Mouse (Mus musculus) layer of hippocampus, postnatal 14 days (tissue): ENCODE measurements around the gene Myof. TPM values are rescaled to one million over a fixed set of nuclear protein-coding genes. Genes with fewer than 3 reads are reported as not detected.

Experiments
- DNase-seq, 2 experiments: peaks; one replicate each; pipeline ENCODE4 v3.0.0; 2021 to 2022; ENCODE audit warnings: low spot score in 2 of 2, mixed read lengths in 1 of 2
- total RNA-seq, 2 experiments: library from RNA; stranded (reverse); gene quantifications; 2 replicates each; pipeline ENCODE4 v1.2.3; 2021

Myof gene
- total RNA-seq, 2 experiments from 2014 or later: 5.6 to 7.9 TPM

DNA sequence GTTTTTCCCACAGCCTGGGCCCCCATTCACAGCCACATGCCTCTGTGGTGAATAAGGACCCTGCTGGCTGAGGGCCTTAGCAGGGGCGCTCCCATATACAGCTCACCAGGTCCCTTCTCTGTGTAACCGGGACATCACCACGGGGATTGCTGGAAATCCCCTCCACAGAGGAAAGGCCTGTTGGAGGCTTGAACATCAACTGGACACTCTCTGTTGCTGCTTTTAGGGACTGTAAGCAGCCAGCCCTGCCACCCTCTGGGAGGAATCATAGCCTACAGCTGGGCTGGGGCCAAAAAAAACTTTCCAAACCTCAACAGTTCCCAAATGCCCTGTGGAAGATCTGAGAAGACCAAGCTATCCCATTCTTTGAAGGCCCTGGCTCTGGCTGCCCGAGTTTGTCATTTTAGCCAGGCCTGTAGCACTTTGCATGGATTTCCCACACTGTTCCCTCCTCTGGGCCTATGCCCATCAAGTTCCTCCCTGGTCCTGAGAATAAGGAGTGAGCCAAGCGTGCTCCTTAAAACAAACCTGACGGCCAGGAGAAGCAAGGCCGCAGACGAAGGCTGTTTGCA lies 38.5 kb downstream of the Myof start:
- DNase-seq: no peak

GRCm38 (mm10) chr19:38003671-38004521 lies 39.5 kb downstream of the Myof start:
- no peak for DNase-seq

- no peak for DNase-seq
These were observed 40.6 kb downstream of the Myof start for GRCm38 (mm10) chr19:38002816-38003215.

GRCm38 (mm10) chr19:38000990-38001389 lies 42.4 kb downstream of the Myof start:
- no peak for DNase-seq

GRCm38 (mm10) chr19:37999941-38000340 lies 43.4 kb downstream of the Myof start:
- no peak for DNase-seq

GRCm38 (mm10) chr19:37994301-37994700 lies 49.1 kb downstream of the Myof start:
- DNase-seq: no peak

DNA sequence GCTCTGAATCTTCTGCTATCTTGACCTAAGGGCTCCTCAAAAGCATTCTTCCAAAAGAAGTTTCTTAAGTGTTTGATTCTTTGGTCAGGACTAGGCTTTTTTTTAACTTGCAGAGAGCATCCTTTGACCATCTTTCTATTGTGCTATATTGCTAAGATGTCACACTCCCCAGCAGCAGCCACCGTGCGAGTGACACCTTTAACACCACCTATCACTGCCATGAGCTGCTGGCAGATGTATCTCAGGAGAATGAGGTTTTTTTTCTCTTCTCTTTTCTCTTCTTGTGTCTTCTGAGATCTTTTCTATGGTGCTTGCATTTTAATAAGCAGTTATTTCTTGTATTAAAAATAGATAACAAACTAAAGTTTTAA lies 51.2 kb downstream of the Myof start:
- DNase-seq: no peak

- DNase-seq: peak; percentile 60 to 91
These were observed 51.8 kb downstream of the Myof start for GRCm38 (mm10) chr19:37991399-37992183.

GRCm38 (mm10) chr19:37989971-37990370 lies 53.4 kb downstream of the Myof start:
- peak in 1 of 2 experiments; percentile 22 for DNase-seq

DNA sequence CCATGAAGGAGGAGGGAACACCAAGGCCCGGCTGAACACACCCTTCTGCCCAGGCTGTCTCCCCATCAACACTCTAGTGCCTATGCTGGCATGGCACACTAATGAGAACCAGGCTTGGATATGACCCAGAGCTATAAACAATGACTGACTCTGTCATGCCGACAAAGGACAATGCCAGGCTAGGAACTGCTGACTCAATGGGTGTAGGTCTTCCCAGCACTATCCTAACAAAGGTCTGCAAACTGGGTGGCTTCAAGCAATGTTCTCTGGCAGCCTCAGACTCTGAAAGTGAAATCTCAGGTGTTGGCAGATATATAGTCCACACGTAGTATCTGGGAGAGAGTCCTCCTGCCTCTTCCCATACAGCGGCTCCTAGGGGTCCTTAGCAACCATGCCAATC lies 55.2 kb downstream of the Myof start:
- no peak for DNase-seq

- no peak for DNase-seq
These were observed 57.6 kb downstream of the Myof start for GRCm38 (mm10) chr19:37985730-37986129.

DNA sequence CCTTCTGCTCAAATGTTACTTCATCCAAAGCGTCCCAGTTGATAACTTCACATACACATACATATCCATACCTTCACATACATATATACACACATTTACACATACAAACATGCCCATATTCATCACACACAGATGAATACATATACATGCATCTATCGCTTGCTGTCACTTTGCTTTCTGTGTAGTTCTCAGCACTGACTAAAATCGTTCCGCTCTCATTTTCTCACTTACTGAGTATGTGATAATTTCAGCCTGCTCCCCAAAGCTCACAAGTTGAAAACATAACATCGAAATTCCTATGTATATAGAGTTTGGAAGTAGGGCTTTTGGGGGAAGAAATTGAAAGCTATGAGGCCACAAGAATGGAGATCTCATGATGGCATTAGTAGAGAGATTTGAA lies 67.4 kb downstream of the Myof start:
- no peak for DNase-seq

DNA sequence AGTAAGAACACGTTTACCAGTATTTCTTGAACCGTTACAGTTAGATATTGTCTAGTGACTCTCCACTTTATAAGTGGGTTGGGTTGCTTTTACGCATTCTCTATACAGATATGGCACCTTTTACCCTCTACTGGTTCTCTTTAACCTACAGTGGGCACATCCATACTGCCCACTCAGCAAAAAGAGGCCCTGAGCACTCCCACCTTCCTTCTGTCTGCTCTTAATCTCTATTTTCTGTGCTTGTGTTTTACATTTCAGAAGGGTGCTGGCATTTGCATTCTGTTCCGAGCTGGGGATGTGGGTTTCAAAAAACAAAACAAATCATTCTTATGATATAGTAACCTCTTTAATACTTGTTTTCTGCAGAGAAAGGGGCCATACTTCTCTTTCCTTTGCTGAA lies 72.8 kb downstream of the Myof start:
- DNase-seq: no peak

DNA sequence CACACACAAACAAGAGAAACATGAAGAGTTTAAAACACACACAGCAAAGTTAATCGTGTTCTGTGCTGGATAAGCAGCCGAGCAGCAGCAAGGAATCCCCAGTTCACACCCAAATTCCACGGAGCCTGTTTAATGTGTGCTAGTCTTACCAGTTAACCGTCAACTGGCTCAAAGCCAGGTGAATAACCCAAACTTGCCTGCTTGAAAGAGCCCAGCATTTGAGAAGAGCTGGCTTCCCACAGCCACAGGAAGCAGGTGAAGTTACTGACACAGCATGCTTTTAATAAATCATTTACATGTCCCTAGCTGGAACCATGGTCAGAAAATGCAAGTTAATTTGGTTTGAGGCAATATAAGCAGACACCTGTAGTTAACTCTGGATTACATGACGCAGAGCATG lies 73.4 kb downstream of the Myof start:
- no peak for DNase-seq

GRCm38 (mm10) chr19:37965828-37966227 lies 77.5 kb downstream of the Myof start:
- DNase-seq: no peak

DNA sequence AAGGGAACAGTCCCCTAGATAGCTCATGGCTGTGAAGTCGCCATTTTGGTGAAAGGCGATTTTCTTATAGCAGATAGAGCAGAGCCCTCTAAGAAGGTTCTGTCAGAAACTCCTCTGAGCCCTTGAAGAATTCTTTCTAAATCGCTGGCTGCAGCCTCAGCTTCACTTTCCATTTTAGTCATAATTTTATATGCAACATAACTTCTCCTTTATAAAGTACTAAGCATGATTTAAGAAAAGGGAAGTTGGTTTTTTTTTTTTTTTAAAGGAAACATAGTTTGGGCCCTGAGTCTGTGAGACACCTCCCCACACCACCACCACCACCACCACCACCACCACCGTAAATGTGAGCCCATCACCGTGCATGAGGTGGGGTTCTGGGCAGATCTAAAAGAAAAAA lies 80.0 kb downstream of the Myof start:
- DNase-seq: no peak

GRCm38 (mm10) chr19:37960791-37961190 lies 82.6 kb downstream of the Myof start:
- DNase-seq: no peak

DNA sequence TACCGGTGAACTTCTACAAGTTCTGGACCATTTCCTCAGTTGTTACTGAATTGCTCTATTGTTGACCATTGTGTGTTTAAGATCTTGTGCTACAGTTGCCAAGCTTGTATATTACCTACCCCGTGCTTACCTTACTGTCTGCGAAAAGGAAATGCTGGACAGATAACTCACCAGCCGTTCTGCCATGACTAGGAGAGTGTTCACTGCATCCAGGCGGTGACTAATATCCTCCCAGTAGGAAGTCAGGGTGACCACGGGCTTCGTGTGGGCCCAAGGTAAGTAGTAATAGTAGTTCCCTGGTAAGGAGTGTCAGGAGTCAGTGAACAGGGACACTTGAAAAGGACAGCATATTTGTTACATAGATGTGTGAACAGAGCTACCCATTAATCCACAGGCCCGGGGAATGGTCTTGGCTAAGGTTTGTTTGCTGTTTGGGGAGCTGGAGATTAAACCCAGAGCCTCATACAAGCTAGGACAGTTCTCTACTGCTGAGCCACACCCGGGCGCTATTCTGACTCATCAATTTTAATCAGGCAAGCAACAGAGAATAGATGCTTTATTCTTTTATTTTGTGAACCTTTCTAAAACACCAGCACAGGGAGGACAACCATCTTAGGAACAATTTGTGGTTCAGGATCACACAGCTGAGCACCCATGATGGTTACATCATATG lies 83.7 kb downstream of the Myof start:
- no peak for DNase-seq

DNA sequence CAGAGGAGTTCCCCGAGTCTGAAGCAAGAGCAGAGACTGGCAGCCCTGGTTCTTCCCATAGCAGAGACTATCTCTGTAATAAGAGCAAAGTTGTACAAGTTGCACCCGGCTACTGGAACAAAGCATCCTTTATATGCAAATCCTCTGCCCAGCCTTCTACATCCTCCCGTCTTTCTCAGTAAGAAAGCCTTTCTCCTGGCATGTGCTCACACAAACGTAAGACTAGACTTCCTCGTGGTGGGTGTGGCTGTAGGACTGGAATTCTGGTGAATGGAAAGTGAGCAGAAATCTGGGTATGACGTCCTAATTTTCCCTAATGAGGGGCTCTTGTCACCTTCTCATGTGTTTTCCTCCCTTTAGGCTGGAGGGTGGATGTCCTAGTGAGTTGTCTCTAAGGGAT lies 84.3 kb downstream of the Myof start:
- DNase-seq: no peak

DNA sequence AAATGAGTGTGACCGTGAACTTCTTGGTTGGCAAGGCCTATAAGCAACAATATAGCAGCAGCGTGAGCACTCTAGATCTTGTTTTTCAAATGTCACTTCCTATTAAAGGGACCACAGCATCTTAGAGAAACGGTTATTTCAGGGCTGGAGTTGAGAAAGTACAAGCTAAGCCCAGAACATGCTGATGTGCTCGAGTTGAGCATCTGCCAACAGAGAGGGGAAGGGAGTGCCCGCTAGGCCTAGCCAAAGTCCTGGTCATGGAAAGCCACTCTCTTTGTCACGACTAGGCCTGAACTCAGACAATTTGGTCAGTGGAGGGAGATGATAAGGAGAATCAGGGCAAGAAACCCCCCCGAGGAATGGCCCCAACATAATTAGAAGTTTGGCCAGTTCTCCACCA lies 86.1 kb downstream of the Myof start:
- no peak for DNase-seq

DNA sequence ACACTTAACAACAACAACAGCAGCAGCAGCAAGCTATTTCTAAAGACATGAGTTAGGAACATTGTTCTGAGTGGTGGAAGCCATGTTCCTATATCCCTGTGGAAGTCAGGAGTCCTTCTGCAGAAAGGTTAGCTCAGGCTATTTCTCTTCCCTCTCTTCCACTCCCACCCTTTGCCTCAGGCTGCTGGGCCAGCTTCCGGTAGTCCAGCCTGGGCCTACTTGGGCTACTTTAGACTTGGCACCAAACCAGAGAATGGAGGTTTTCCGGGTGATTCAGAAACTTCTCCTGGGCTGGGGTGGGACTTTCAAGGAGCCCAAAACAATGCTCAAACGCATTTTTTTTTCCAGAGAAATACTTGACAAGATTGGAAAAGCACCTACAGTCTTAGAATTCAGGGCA lies 87.4 kb downstream of the Myof start:
- DNase-seq: no peak
